Mouse (Mus musculus) forebrain, embryonic 14.5 days (tissue): ENCODE measurements at regions not wholly inside any gene's neighbourhood (a gene's known extent, or its start where the extent isn't known, plus 50 kb on each side); places are given as distances from the start of the nearest gene placed in this dataset.

Source experiments
- ATAC-seq: fragments of 200-750 bp; cut with Nextera tagmentation; 2 replicates; pipeline ENCODE4 v1.8.0; 2017; ENCODE audit warnings: mild to moderate bottlenecking, moderate library complexity
- DNase-seq: peaks from one replicate; pipeline ENCODE4 v3.0.0-alpha.2; 2015; ENCODE audit warnings: low spot score
- H3K27ac ChIP-seq: fragments of 300-500 bp; sonication (generic); 2 replicates; pipeline ENCODE4 v1.5.1; 2014; ENCODE audit warnings: low read depth, mild to moderate bottlenecking, control low read depth, low read length, moderate library complexity
- H3K27me3 ChIP-seq: fragments of 300-500 bp; sonication (generic); replicated peaks from 2 replicates; pipeline ENCODE4 v1.6.1; 2014; ENCODE audit warnings: low read length, control low read depth, mixed read lengths; ENCODE audit not compliant: control insufficient read depth, insufficient read depth
- H3K36me3 ChIP-seq: fragments of 300-500 bp; sonication (generic); 2 replicates; pipeline ENCODE4 v1.6.1; 2014; ENCODE audit warnings: low read length, control low read depth; ENCODE audit not compliant: control insufficient read depth, insufficient read depth
- H3K4me1 ChIP-seq: fragments of 300-500 bp; sonication (generic); 2 replicates; pipeline ENCODE4 v1.6.1; 2014; ENCODE audit warnings: antibody characterized with exemption, low read length, control low read depth; ENCODE audit not compliant: control insufficient read depth, insufficient read depth
- H3K4me2 ChIP-seq: fragments of 300-500 bp; sonication (generic); 2 replicates; pipeline ENCODE4 v1.6.1; 2014; ENCODE audit warnings: mild to moderate bottlenecking, control low read depth, low read length
- H3K4me3 ChIP-seq: fragments of 300-500 bp; sonication (generic); 2 replicates; pipeline ENCODE4 v1.5.1; 2014; ENCODE audit warnings: low read depth, low read length, control low read depth
- H3K9ac ChIP-seq: fragments of 300-500 bp; sonication (generic); 2 replicates; pipeline ENCODE4 v1.6.1; 2014; ENCODE audit warnings: mild to moderate bottlenecking, low read length, control low read depth, moderate library complexity
- H3K9me3 ChIP-seq: fragments of 300-500 bp; sonication (generic); replicated peaks from 2 replicates; pipeline ENCODE4 v1.6.1; 2016; ENCODE audit warnings: low read length, control low read depth, mixed read lengths; ENCODE audit not compliant: control insufficient read depth
- WGBS: fragments of 180-500 bp; shearing (Covaris S2); extraction: QIAGEN DNeasy Blood & Tissue Kit; methylation state at CpG from one replicate; pipeline ENCODE4 v1.1.7; 2014; 5-methylcytosine and 5-hydroxymethylcytosine counted together

DNA sequence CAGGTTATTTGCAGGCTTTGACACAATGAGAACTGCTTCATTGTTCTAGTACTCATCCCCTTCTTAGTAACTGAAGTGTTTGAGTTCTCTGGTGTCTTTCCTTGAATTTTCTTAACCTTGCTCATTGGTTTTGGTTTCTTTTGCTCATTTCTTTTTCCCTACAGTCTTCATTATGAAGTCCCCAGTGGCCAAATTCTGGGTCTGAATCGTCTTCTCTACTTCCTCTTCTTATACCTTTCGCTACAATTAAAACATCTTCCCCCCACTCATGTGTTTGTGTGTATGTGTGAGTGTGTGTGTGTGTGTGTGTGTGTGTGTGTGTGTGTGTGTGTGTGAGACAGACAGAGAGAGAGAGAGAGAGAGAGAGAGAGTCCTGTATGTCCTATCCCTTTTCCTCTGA, 79.2 kb upstream of the Wls start:
- H3K9me3 ChIP-seq, result no peaks in the 10 kb centered on the region
- no peak overlapping the region for H3K27ac ChIP-seq
- no peak overlapping the region for H3K4me3 ChIP-seq
- H3K36me3 ChIP-seq, result no peaks in the 10 kb centered on the region
- DNase-seq (no peak), ATAC-seq (no peak)
- H3K4me1 ChIP-seq, result no peaks in the 10 kb centered on the region
- H3K27me3 ChIP-seq, result no peaks in the 10 kb centered on the region
- no peak overlapping the region for H3K4me2 ChIP-seq
- no peak overlapping the region for H3K9ac ChIP-seq
- 90% methylated on average over 2 of the region's 2 CpGs for WGBS

DNA sequence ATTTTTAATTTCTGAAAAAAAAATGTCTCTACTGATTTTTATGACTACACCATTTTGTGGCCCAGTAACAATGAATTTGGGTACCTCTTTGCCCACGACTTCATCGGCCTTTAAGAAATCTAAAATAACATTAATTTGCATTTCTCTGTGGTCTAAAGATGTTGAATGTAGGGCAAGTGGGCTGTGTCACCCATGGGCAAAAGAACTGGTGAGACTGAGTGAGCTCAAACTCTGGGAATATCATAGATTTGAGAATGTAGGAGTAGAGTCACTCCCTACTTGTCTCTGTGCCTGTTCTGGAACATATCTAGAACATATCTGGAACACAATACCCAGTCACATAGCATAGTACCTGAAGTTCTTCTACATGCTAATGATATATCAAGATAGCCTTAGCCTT, 78.5 kb upstream of the Wls start:
- H3K9ac ChIP-seq, result no peak overlapping the region
- H3K9me3 ChIP-seq, result no peaks in the 10 kb centered on the region
- DNase-seq, result no peak
- H3K4me3 ChIP-seq, result no peak overlapping the region
- 88% methylated on average over 2 of the region's 2 CpGs for WGBS
- H3K4me1 ChIP-seq, result no peaks in the 10 kb centered on the region
- ATAC-seq, result no peak
- H3K27ac ChIP-seq, result no peak overlapping the region
- no peaks in the 10 kb centered on the region for H3K36me3 ChIP-seq
- H3K27me3 ChIP-seq, result no peaks in the 10 kb centered on the region
- no peak overlapping the region for H3K4me2 ChIP-seq

DNA sequence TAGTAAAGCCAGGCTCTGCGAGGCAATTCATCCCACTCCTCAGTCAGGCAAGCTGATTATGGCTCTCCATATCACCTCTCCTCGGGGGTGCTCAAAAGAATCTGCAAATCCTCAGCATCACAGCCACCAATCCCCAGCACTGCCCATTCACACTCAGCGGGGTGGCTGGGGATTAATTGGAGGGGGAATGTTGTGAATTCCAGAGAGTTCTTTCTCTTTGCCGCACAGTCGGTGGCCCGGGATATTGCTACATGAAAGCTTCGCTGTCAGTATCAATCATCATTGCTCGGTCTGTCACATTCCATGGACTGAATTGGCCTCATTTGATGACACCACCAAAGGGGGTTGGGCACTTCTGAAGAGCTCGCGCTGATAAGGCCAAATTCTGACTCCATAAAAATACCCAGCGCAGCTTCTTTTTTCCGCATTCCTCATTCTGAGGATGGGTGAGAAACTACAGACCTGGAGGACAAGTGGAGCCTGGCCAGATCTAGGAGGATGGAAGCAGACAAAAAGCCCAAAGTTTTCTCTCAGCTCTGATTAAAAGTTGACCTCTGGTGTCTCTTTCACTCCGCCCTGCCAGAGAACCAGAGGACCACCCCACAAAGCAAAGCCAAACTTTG, 57.1 kb upstream of the Wls start:
- H3K36me3 ChIP-seq, result no peaks in the 10 kb centered on the region
- no peaks in the 10 kb centered on the region for H3K27me3 ChIP-seq
- DNase-seq (peak; percentile 68), ATAC-seq (peak; percentile 83)
- peaks cover 3% of the 10 kb centered on the region; the same call in 1 of the 2 replicates for H3K4me1 ChIP-seq
- H3K27ac ChIP-seq, result no peak overlapping the region
- H3K9me3 ChIP-seq, result no peaks in the 10 kb centered on the region
- 2% methylated on average over 13 of the region's 13 CpGs for WGBS
- no peak overlapping the region for H3K4me3 ChIP-seq
- H3K9ac ChIP-seq, result no peak overlapping the region
- no peak overlapping the region for H3K4me2 ChIP-seq

DNA sequence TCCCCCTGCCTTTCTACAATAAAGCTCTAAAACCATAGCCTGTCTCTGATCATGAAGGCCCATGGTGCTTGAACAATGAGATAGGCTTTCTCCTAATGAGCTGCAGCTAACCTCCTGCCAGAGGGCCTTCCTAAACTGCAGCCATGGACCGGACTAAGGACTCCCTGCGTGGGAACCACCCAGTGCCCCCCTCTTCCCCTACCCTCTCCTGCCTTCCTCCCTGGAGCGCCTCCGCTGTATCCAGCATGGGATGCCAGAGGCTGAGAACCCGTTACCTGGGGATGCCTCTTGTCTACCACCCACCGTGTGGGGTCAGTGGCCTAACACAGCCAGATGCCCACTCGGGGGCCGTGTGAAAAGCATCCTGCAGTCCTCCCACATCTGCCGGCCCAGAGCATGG, 51.7 kb upstream of the Wls start:
- DNase-seq (no peak), ATAC-seq (no peak)
- Histone ChIP-seq H3K36me3 (no peaks in the 10 kb centered on the region), H3K27me3 (no peaks in the 10 kb centered on the region), H3K4me2 (no peak overlapping the region), H3K4me3 (no peak overlapping the region), H3K9ac (no peak overlapping the region), H3K9me3 (no peaks in the 10 kb centered on the region), H3K4me1 (no peaks in the 10 kb centered on the region), H3K27ac (no peak overlapping the region)
- 53% methylated on average over 9 of the region's 9 CpGs for WGBS
